Mouse (Mus musculus): Measurements from ENCODE around the gene Pomp.
A peak's percentile ranks its signal among the peaks of the same experiment; 100 is the strongest.

Pomp gene

DNA sequence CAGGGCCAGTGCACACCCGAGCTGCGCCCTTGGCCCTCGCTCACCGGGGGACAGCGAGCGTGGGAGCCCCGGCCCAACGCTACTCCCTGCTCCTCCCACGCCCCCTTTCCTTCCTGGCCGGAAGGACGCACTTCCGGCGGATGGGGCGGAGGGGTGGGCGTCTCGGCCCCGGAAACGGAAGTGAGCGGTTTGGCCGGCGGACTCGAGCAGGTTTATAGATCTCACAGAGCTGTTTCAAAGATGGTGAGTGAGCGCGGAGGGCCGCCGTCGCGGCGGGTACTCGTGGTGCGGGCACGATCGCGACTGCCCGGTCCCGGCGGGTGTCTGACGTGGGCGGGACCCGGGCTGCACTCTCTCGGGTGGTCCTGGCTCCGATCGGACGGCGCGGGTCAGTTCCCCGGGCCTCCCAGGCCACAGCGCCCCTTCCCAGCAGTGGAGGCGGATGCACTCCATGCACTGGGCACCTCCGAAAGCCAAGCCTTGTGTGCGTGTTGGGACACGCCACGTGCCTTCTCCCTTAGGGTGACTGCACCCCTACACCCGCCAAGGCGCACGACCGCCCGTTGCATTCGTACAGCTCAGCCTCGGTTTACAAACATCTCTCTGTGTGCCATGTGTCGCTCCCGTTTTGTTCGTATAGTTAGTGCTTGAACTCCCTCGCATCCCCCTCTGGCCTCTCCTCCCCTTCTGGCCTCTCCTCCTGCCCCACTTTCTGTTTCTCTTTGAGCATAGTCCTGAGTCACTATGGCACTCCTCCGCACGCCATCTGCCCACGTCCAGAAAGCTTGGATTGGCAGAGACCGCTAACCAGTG lies at the start of gene Pomp:
Gene Pomp (plus strand): TSS at position 13 of the 813 bp plus-strand sequence.
- DNase-seq (ENCODE audit: low read depth, low spot score) = peak; percentile 81

DNA sequence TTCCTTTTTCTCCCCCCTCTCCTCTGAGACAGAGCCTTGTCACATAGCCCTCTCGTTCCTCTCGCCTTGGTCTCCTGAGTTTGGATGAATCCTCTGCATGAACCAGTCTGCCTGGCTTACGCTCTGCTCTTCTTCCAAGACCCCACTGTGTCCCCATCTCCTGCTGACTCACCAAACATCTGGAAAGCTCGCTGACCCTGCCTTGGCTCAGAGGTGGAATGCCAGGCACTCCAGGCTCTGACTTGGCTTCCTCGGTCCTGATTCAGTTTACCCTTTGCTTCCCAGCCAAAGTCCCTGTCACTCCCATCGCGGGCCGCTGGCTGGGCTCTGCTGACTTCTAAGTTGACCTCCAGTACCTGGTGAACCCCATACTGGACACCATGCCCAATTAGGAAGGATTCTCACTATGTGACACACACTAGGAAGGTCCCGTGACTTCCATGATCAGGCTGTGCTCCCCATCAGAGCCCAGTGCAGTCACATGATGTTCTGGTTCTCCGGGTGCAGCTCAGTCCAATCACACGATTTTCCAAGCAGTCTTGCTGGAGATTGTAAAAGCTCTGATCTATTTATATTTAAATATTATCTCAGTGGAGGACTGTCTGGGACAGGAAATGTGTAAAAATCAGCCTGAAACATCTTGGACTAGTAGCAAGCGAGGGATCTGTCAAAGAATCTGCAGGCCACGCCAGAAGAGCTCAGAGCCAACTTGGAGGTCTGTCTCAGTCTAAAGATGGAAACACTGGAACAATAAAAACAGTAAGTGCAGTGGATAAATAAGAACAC lies 47.8 kb upstream of the Pomp start:
- DNase-seq (ENCODE audit: low read depth, low spot score) = peak; percentile 10

DNA sequence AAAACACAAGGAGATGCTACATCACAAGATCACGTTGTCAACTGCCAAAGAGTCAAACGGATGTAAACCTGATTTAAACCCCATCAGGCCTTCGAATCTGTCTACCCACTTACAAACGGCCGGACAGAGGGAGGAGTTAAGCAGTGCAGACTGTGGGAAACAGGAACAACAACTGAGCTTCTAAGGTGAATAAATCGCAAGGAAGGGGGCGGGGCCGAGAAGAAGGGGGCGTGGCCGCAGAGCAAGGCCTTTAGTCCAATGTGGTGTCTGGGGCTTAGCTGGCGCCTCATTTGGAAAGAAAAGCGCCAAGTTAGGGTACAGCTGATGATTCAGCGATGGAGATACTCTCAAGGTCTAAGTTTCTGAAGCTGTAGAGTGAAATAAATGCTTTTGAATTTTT lies 45.3 kb upstream of the Pomp start:
- DNase-seq (ENCODE audit: low read depth, low spot score) = no peak

DNA sequence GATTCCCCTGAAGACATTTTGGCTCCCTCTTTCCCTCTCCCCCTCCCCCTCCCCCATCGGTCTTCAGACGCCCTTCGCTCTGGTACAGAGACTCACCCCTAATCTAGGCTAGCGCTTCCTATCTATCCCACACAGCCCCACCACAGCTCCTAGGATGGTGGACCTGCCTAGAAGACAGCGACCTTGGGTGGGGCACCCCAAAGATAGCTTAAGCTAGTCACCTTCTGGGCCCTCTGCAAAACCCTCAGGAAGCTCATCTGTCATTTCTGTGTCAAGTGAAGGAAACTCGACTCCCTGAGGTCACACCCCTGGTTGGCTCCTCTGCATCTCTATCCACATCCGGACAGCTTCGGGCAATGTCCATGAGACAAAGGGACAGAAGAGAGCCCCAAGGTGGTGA lies 44.7 kb upstream of the Pomp start:
- no peak for DNase-seq (ENCODE audit: low read depth, low spot score)

DNA sequence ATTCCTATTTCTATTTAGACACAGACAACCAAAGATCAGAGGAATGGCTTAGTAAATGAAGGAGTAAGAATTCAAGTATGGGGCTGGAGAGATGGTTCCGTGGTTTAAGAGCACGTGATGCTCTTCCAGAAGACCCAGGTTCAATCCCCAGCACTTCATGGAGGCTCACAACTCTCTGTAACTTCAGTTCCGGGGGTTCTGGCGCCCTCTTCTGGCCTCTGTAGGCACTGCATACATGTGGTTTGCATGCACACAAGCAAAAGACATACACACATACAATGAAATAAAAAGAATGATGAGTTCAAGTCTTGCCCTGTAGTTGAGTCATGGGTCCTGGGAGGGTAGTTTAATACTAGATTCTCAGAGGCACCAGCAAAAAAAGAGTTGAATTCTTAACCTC lies 43.8 kb upstream of the Pomp start:
- DNase-seq (ENCODE audit: low read depth, low spot score) = no peak

DNA sequence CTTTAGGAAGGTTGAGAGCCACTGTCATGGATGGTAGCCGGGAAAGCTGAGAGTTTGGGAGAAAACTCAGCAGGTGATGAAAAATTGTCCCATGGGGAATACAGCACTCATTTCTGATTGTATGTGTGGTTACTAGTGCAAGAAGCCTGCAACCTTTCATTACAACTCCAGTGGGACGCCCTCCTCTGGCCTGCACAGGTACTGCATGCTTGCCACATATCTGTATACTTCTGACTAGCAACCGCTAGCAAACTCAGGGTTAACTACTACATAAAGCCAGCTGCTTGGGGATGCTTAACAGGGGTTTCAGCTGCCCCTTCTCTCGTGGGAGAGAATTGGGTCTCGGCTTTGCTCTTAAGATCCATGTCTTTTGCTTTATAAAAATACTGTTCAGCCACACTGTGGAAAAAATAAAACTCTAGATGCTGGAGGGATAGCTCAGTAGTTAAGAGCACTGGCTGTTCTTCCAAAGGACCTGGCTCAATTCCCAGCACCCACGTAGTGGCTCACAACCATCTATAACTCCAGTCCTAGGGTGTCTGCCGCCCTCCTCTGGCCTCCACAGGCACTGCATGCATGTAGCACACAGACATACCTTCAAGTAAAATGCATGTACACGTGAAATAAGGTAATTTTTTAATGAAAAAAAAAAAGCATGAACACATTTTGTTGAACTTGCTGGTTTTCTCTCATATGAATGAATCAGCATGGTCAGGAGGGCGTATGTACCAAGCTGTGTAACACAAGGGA lies 42.3 kb upstream of the Pomp start:
- no peak for DNase-seq (ENCODE audit: low read depth, low spot score)

DNA sequence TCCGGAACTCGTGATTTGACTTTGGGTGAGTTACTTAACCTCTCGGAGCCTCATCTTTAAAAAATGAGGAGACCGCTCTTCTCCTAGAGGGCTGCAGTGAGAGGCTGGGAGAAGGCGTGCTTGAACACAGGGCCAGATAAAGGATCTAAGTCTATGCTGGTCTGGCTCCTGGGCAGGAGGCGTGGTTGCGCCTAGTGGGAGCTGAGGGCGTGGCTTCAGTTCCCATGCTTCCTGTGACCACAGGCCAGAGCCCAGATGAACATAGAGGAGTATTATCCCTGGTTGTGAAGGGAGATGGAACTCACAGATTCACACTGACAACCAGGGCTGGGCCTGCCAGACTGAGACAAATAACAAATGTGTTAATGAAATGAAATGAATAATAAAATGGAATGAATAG lies 41.4 kb upstream of the Pomp start:
- no peak for DNase-seq (ENCODE audit: low read depth, low spot score)

DNA sequence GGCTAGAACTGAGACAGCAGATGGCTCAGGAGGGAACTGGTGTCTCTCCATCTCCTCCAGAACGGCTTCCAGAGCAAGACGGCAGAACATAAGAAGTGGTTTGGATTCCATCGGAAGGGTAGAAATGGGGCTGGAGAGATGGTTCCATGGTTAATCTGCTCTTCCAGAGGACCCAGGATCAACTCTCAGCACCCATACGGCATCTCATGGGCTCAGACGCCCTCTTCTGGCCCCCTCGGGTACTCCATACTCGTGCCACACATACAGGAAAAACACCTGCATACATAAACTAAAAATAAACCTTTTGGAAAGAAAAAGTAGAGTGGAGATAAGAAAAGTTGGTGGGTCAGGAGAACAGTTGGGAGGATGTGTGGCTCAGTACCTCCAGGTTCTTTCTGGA lies 40.4 kb upstream of the Pomp start:
- no peak for DNase-seq (ENCODE audit: low read depth, low spot score)

DNA sequence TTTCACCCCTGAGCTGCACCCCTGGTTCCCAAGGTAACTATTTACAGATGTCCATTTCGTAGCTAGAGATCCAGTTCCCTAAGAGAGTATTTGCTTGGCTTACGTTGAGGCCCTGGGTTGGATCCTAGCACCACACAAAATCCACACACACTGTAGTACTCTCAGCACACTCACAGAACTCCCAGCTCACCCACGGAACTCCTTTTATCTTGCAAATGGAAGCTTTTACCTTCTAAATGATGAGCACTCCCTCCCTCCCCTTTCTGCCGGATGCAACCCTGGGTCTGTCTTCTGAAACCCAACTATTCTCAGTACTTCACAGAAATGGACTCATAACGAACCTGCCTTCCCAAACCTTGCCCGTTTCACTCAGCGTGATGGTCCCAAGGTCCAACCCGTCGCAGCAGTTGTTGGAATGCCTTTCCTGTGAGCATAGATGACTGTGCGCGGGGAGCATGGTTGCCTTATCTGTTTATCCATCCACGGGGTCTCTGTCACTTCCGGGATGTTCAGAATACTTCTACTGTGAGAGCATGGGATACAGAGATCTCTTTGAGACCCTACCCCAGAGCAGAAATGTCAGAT lies 36.1 kb upstream of the Pomp start:
- DNase-seq (ENCODE audit: low read depth, low spot score) = no peak

DNA sequence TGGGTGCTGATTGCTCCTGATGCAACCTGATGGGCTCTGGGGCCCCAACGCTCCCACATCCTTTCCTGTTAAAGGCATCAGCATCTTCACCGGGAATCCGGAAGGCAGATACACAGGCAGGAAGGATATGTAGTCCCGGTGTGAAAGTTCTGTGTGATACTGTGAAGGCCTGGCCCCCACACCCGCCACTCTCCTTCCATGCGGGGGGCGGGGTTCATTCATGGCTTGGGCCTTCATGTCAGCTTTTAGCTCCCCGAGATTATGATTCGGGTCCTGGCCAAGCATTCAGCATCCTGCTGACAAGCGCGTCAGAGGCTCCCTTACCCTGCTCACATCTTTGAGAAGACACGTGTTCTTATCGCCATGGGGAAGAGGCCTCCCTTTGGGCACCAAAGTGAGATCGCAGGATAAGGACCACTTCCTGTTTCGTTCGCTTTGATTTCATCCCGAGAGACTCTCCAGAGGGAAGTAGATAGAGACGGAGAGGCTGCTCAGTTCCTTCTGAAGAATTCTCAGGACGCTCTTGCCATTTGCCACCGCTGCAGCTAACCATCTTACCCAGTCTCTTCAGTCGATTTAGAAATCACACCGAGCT lies 34.8 kb upstream of the Pomp start:
- no peak for DNase-seq (ENCODE audit: low read depth, low spot score)

DNA sequence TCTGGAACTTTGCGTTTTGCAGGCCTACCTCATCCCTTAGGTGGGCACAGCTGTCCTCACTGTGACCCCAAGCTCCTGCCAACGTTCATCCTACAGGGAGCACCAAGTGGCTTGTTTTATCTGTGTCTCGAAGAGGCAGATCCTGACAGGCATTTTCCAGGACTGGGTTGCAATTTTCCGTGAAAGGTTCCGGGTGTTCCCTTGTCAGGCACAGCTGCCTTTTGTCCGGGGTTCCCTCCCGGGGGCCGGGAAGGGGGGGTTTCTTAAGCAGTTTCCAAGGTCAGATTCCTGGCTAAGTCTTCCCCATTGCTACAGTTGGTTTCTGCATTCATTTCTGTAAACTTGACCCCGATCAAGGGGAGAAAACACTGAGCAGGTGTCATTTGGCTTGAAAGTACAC lies 34.2 kb upstream of the Pomp start:
- no peak for DNase-seq (ENCODE audit: low read depth, low spot score)

DNA sequence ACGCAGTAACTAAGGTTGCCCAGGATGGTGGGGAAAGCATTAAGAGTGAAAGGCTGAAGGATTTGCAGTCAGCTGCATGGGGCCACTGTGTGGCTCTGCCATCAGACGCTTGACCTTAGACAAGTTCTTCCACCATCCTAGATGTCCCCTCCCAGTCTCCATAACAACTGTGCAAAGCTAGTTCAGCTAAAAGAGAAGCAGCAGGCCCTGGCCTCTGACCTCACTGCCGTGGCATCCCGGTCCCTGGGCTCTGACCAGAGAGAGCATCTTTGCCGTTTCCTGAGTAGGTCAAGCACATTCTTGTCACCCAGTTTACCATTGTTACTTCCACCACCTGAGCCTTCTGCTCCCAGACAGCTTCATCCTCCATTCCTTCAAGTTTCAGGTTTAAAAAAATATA lies 33.7 kb upstream of the Pomp start:
- no peak for DNase-seq (ENCODE audit: low read depth, low spot score)

DNA sequence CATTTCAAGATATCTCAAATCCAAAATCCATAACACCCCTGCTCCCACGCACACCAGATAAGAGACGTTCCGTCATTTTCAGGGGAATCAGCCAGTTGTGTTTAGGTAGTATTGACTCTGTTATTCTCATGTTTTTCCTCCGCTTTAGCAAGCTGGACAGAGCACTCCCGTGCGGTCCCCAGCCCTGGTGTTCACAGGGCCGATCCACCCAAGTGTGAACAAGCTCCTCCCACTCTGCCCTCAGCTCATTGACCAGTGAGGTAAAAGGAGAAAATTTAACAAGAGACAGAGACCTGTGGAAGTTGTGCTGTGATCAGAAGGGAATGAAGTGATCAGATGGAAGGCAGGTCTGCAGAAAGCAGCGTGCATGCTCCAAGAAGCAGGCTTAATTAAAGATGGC lies 31.4 kb upstream of the Pomp start:
- no peak for DNase-seq (ENCODE audit: low read depth, low spot score)

DNA sequence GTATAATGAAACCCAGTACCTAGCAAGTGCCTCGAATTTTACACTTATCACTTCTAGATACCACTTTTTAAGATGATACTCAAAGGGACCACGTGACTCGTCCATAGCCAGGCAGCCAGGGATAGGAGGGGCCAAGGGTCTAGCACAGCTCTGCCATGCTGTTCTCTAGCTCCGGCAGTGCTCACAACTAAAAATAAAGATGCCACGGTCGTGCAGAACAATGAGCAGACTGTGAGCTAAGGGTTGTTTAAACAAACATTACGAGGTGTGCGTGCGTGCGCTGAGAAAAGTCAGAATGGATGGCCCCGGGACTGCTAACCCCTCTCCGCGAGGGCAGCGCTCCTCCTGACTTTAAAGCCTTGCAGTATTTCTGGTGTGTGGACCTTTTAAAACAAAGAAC lies 27.4 kb upstream of the Pomp start:
- DNase-seq (ENCODE audit: low read depth, low spot score) = no peak

DNA sequence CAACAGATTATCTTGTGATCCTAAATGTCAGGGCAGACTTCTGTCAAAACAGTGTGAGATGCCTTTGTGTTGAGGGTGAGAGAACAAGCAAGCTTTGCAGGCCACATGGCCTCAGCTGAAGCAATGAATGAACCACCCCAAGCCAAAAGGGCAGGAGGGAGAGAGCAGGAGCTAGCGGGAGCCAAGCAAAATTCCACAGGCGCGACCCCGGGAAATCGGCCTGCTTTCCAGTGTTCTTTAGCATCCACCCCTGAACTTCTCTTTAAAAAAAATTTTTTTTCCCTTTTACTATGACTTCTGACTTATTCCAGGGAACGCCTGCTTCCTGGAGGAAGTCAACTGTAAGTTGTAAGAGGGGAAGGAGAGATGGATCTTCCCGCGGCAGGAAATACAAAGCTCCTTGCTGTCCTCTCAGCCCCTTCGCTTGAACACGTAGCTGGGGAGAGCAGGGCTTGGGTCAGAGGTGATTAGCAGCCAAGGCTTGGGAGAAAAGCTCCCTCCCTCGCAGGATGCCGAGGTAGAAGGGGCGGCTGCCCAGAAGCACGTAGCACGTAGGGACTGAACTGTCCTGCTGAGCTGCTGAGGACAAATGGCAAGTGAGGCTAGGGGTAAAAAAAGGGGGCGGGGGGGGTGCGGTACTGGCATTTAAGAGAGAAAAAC lies 25.3 kb upstream of the Pomp start:
- no peak for DNase-seq (ENCODE audit: low read depth, low spot score)

DNA sequence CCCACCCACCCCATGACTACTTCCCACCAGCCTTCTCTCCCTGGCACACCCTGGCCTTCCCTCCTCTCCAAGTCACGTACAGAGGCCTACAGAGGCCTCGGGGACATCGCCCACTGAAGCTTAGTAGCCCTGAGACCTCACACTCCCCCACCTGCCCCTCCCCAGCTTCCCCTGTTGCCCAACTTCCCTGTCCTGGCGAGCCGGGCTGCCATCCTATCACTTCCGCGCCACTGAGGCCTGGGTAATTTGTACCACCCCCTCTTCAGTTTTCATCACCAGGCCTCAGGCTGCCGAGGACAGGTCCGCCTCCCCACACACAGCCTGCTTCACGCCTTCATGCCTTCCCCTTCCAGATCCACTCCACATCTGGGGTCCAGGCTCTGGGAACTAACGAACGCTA lies 20.8 kb upstream of the Pomp start:
- no peak for DNase-seq (ENCODE audit: low read depth, low spot score)

DNA sequence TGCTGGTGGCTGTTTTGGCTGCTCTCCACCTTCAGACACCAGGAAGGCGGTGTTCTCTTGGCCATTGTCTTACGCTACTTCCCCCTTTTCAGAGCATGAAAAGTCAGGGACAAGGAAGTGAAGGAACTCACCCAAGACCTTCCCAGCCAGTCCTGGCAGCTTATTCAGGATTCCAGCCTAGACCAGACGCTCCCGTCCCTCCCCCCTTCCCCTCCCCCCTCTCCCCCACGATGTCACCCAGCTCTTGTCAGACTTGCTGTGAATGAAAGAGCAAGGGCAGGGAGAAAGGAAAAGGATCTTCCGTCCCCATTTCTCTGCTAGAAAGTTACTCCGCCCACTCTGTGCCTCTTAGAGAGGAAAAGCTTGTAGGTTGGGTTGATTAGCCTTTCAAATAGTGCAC lies 16.9 kb upstream of the Pomp start:
- no peak for DNase-seq (ENCODE audit: low read depth, low spot score)

DNA sequence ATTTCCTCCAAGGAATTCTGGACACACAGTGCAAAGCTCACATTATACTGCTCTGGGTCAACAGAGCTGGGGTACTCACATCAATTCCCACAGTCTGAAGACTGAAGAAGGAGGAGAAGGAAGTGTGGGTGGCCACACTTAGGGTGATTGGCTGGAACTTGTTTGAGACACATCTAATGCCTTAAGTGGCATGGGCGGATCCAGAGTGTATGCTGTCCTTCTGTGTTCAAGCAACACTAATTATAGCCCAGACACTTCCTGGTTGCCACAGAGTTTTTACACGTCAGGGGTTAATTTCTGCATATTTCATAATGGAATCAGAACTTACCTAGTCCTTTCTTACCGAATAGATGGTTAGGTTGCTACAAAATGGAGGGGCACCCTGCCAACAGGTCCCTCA lies 14.9 kb upstream of the Pomp start:
- no peak for DNase-seq (ENCODE audit: low read depth, low spot score)

DNA sequence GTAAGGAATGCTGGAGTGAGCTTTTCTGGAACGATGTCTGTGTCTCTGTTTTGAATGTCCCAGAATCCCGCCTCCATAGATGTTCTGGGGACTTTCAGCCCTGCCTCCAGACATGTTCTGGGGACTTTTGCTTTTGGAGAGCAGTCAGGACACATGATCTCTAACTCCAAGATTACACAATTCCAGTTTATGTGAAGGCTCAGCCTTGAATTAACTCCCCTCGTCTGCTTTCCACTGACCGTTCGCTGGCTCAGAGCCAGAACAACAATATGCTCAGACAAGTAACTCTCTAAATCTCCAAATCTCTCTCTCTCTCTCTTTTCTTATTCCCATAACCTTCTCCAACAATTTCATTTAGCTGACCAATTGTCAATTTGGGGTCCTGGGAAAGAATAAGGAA lies 12.9 kb upstream of the Pomp start:
- DNase-seq (ENCODE audit: low read depth, low spot score) = no peak

DNA sequence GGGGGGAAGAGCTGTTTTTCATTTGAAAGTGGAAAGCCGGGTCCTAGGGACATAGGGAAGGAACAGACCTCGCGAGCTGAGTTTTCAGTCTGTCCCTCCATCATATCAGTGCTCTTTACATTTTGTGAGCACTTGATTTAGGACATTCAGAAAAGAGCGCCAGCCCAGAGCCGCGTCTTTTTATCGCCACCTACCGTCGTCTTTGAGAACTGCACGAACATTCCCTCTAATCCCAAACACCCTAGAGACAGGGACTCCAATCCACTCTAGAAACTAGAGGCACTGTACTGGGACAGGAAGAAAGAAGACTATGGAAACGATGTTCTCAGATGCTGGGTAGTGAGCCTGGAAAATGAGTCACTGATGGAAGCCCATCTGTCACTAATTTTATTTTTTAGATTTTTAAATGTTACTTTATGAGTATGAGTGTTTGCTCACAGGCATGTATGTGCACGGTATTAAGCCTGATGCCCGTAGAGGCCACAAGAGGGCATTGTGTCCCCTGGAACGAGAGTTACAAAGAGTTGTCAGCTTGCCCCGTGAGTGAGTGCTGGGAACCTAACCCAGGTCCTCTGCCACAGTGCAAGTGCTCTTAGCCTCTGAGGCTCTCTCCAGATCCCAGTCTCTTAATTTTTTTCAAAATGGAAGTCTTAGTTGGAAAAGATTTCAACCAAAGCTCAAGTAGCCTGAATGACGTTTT lies 11.9 kb upstream of the Pomp start:
- DNase-seq (ENCODE audit: low read depth, low spot score) = peak; percentile 16

DNA sequence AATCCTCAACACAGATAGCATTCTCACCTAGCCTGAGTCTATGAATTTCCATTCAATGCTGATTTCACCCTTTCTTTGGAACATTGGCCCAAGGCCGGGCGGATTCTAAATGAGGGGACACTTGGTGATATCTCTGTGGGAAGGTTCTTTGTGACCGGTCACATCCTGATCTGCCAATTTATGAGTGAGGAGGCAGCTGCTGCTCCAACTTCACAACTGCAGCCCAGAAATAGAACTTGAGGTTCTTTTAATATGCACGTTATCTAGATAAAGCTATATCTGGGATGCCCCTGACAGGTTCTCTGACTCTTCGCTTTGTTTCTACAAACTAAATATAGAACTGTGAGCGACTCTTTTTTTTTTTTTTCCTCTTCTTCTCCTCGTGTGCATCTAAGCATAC lies 10.1 kb upstream of the Pomp start:
- DNase-seq (ENCODE audit: low read depth, low spot score) = no peak
